Mouse (Mus musculus) forebrain, embryonic 14.5 days (tissue): ENCODE results near the gene Ubp1. TPM values are rescaled to one million over a fixed set of nuclear protein-coding genes. Genes with fewer than 3 reads are reported as not detected.

ENCODE experiments used
- ATAC-seq: fragments of 200-750 bp; cut with Nextera tagmentation; 2 replicates; pipeline ENCODE4 v1.8.0; 2017; ENCODE audit warnings: mild to moderate bottlenecking, moderate library complexity
- DNase-seq: peaks from one replicate; pipeline ENCODE4 v3.0.0-alpha.2; 2015; ENCODE audit warnings: low spot score
- H3K27ac ChIP-seq: fragments of 300-500 bp; sonication (generic); 2 replicates; pipeline ENCODE4 v1.5.1; 2014; ENCODE audit warnings: low read depth, mild to moderate bottlenecking, control low read depth, low read length, moderate library complexity
- H3K27me3 ChIP-seq: fragments of 300-500 bp; sonication (generic); replicated peaks from 2 replicates; pipeline ENCODE4 v1.6.1; 2014; ENCODE audit warnings: low read length, control low read depth, mixed read lengths; ENCODE audit not compliant: control insufficient read depth, insufficient read depth
- H3K36me3 ChIP-seq: fragments of 300-500 bp; sonication (generic); 2 replicates; pipeline ENCODE4 v1.6.1; 2014; ENCODE audit warnings: low read length, control low read depth; ENCODE audit not compliant: control insufficient read depth, insufficient read depth
- H3K4me1 ChIP-seq: fragments of 300-500 bp; sonication (generic); 2 replicates; pipeline ENCODE4 v1.6.1; 2014; ENCODE audit warnings: antibody characterized with exemption, low read length, control low read depth; ENCODE audit not compliant: control insufficient read depth, insufficient read depth
- H3K4me2 ChIP-seq: fragments of 300-500 bp; sonication (generic); 2 replicates; pipeline ENCODE4 v1.6.1; 2014; ENCODE audit warnings: mild to moderate bottlenecking, control low read depth, low read length
- H3K4me3 ChIP-seq: fragments of 300-500 bp; sonication (generic); 2 replicates; pipeline ENCODE4 v1.5.1; 2014; ENCODE audit warnings: low read depth, low read length, control low read depth
- H3K9ac ChIP-seq: fragments of 300-500 bp; sonication (generic); 2 replicates; pipeline ENCODE4 v1.6.1; 2014; ENCODE audit warnings: mild to moderate bottlenecking, low read length, control low read depth, moderate library complexity
- H3K9me3 ChIP-seq: fragments of 300-500 bp; sonication (generic); replicated peaks from 2 replicates; pipeline ENCODE4 v1.6.1; 2016; ENCODE audit warnings: low read length, control low read depth, mixed read lengths; ENCODE audit not compliant: control insufficient read depth
- WGBS: fragments of 180-500 bp; shearing (Covaris S2); extraction: QIAGEN DNeasy Blood & Tissue Kit; methylation state at CpG from one replicate; pipeline ENCODE4 v1.1.7; 2014; 5-methylcytosine and 5-hydroxymethylcytosine counted together
- polyA plus RNA-seq: library from polyadenylated mRNA; unstranded; fragments of >200 nt; fragmentation: Nextera tagmentation; extraction: Ambion mirVana; gene quantifications from 2 replicates; pipeline ENCODE4 v1.2.1, GENCODE M21; 2014

Gene Ubp1
- polyA plus RNA-seq, 1 experiment from 2014 or later, result 30.7 TPM

DNA sequence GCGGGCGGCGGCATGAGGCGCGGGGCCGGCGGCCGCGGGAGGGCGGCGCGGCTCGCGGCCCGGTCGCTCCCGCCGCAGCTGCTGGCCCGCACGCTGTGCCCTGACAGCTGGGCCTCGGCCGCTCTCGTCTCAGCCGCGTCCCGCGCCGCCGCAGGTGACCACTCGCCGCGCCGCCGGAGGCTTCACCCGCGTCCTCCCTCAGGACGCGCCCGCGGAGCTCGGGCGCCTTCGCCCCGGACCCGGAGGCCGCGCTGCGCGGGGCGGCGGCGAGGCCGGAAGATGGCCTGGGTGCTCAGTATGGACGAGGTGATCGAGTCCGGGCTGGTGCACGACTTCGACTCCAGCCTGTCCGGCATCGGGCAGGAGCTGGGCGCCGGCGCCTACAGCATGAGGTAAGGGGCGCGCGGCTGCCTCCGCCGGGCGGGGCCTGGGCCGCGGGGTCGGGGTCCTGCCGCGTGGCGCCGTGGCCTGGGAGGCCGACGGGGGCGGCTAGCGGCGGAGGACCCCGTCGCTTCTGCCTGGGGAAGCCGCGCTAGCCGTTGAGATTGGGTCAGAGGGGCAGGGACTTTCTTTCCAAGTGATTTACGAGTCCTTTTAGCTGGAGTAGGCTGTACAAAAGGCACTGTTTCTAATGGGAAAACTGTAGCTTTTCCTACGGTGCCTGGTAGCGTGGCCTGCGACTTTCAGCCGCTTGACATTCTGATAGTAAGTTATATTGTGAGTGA is 803 bp downstream of the Ubp1 start:
- DNase-seq (peak; percentile 11), ATAC-seq (peak; percentile 6; the same call in 1 of the 2 replicates)
- Histone ChIP-seq H3K4me1 (peaks cover 15% of the 10 kb centered on the region), H3K36me3 (no peaks in the 10 kb centered on the region), H3K27ac (peak overlapping the region; percentile 84), H3K9ac (peak overlapping the region; percentile 93), H3K27me3 (no peaks in the 10 kb centered on the region), H3K9me3 (no peaks in the 10 kb centered on the region), H3K4me2 (peak overlapping the region; percentile 91), H3K4me3 (peak overlapping the region; percentile 94)
- WGBS, result under 1% methylated on average over 82 of the region's 91 CpGs

- H3K36me3 ChIP-seq, result no peaks in the 10 kb centered on the region
- peak overlapping the region; percentile 91 for H3K4me2 ChIP-seq
- H3K9ac ChIP-seq, result peak overlapping the region; percentile 93
- H3K4me1 ChIP-seq, result peaks cover 15% of the 10 kb centered on the region
- under 1% methylated on average over 8 of the region's 8 CpGs for WGBS
- H3K4me3 ChIP-seq, result peak overlapping the region; percentile 94
- no peaks in the 10 kb centered on the region for H3K9me3 ChIP-seq
- peak overlapping the region; percentile 84; the same call in 1 of the 2 replicates for H3K27ac ChIP-seq
- ATAC-seq (no peak), DNase-seq (peak; percentile 24)
- no peaks in the 10 kb centered on the region for H3K27me3 ChIP-seq
Measured at GRCm38 (mm10) chr9:113932100-113932470, 1.4 kb downstream of the Ubp1 start.

GRCm38 (mm10) chr9:113932501-113932900 is 1.8 kb downstream of the Ubp1 start:
- DNase-seq (no peak), ATAC-seq (no peak)
- 29% methylated on average over 11 of the region's 11 CpGs for WGBS
- H3K4me1 ChIP-seq, result peaks cover 15% of the 10 kb centered on the region
- H3K4me2 ChIP-seq, result peak overlapping the region; percentile 91
- no peaks in the 10 kb centered on the region for H3K9me3 ChIP-seq
- H3K27ac ChIP-seq, result no peak overlapping the region
- no peaks in the 10 kb centered on the region for H3K27me3 ChIP-seq
- peak overlapping the region; percentile 94 for H3K4me3 ChIP-seq
- peak overlapping the region; percentile 93 for H3K9ac ChIP-seq
- no peaks in the 10 kb centered on the region for H3K36me3 ChIP-seq

GRCm38 (mm10) chr9:113935638-113936037 is 4.9 kb downstream of the Ubp1 start:
- H3K36me3 ChIP-seq, result no peaks in the 10 kb centered on the region
- ATAC-seq, result no peak
- no peaks in the 10 kb centered on the region for H3K27me3 ChIP-seq

DNA sequence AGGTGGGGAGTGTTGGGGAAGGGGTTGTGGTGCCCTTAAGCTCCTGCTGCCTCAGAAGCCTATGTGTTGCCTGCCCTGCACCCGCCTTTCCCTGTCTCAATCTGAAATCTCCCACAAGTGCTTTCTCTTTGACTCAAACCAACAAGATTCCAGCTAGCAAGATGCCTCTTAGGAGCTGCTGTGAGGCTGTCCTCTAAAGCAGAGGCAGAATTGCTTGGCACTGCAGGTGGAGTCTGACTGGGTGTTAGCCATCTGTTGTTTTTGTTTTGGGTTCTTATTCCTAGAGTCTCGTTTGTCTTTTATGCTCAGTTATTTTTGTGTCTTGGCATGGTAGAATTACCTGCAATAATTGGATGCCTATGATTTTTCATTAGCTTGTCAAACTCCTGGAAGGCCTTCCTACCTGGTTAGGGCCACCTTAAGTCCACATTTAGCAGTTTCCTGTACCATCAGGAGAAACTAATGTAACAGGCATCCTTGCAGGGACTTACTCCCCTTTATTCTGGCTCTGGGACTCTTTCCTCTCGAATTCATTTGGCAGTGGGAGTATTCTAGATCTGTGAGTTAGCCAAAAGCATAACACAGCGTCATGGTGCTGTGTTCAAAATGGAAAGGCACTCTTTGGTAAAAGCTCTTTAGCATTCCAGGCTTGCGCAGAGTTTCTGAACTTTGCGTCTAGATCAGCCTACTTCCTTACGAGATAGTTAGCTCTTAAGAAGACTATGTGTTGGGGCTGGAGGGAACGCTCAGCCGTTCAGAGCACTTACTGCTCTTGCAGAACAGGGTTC is 8.5 kb downstream of the Ubp1 start:
- Histone ChIP-seq H3K9me3 (no peaks in the 10 kb centered on the region), H3K36me3 (no peaks in the 10 kb centered on the region), H3K9ac (no peak overlapping the region), H3K27ac (no peak overlapping the region), H3K4me3 (no peak overlapping the region), H3K27me3 (no peaks in the 10 kb centered on the region), H3K4me2 (no peak overlapping the region), H3K4me1 (no peaks in the 10 kb centered on the region; the same call in 1 of the 2 replicates)
- peak; percentile 25 for DNase-seq
- 80% methylated on average over 9 of the region's 9 CpGs for WGBS
- no peak for ATAC-seq

More at GRCm38 (mm10) chr9:113935638-113936037, 4.9 kb downstream of the Ubp1 start:
- peaks cover 15% of the 10 kb centered on the region for H3K4me1 ChIP-seq
- DNase-seq, result no peak
- H3K4me3 ChIP-seq, result no peak overlapping the region
- H3K27ac ChIP-seq, result no peak overlapping the region
- H3K4me2 ChIP-seq, result no peak overlapping the region
- H3K9ac ChIP-seq, result no peak overlapping the region
- WGBS, result 73% methylated on average over 5 of the region's 5 CpGs
- no peaks in the 10 kb centered on the region for H3K9me3 ChIP-seq

GRCm38 (mm10) chr9:113941103-113941805 is 10.5 kb downstream of the Ubp1 start:
- no peak overlapping the region for H3K4me3 ChIP-seq
- H3K9me3 ChIP-seq, result no peaks in the 10 kb centered on the region
- H3K27ac ChIP-seq, result no peak overlapping the region
- H3K27me3 ChIP-seq, result no peaks in the 10 kb centered on the region
- 92% methylated on average over 3 of the region's 3 CpGs for WGBS
- peaks cover 11% of the 10 kb centered on the region; the same call in 1 of the 2 replicates for H3K36me3 ChIP-seq
- no peak overlapping the region for H3K9ac ChIP-seq
- ATAC-seq (no peak), DNase-seq (no peak)
- no peak overlapping the region for H3K4me2 ChIP-seq
- H3K4me1 ChIP-seq, result no peaks in the 10 kb centered on the region; the same call in 1 of the 2 replicates

DNA sequence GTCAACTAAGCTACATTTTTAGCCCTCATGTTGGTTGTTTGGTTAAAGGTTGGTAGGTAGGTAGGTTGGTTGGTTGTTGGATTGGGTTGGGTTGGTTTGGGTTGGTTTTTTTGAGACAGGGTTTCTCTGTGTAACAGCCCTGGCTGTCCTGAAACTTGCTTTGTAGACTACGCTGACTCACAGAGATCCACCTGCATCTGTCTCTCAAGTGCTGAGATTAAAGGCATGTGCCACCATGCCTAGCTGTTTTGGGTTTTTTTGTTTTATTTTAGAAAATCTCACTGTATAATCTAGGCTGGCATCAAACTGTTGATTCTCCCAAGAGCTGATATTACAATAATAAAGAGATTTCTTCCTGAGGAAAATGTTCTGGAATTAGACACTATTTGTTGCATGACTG is 12.6 kb downstream of the Ubp1 start:
- Histone ChIP-seq H3K4me1 (no peaks in the 10 kb centered on the region; the same call in 1 of the 2 replicates), H3K36me3 (peaks cover 26% of the 10 kb centered on the region), H3K27ac (no peak overlapping the region), H3K4me2 (no peak overlapping the region), H3K9me3 (no peaks in the 10 kb centered on the region), H3K9ac (no peak overlapping the region), H3K27me3 (no peaks in the 10 kb centered on the region), H3K4me3 (no peak overlapping the region)
- DNase-seq (no peak), ATAC-seq (no peak)
- 96% methylated on average over 1 of the region's 1 CpGs for WGBS

DNA sequence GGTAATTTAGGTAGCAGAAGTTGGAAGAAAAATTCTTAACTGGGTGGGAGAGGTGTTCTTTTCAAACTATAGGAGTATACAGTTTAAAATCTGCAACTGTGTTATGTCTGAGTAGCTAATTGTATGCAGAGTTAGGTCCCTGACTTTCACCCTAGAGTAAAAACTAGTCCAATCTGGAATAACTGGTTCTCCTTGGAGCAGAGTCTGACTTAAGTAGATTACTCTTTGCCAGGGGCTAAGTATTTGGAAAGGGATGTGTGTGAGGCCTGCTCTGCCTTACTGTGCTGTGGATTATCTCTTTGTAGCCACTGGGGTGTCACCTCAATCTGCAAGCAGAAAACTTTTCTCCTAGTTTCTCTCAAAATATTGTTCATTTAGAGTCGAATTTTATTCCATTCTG is 16.5 kb downstream of the Ubp1 start:
- Histone ChIP-seq H3K27me3 (no peaks in the 10 kb centered on the region), H3K9ac (no peak overlapping the region), H3K4me3 (no peak overlapping the region), H3K36me3 (peaks cover 36% of the 10 kb centered on the region), H3K9me3 (no peaks in the 10 kb centered on the region), H3K4me2 (no peak overlapping the region), H3K27ac (no peak overlapping the region), H3K4me1 (no peaks in the 10 kb centered on the region; the same call in 1 of the 2 replicates)
- 98% methylated on average over 1 of the region's 1 CpGs for WGBS
- ATAC-seq (no peak), DNase-seq (no peak)
